Mouse (Mus musculus) heart, embryonic 16.5 days (tissue): ENCODE results near the gene 1700025B11Rik. TPM values are rescaled to one million over a fixed set of nuclear protein-coding genes. Genes with fewer than 3 reads are reported as not detected.
A peak's percentile ranks its signal among the peaks of the same experiment; 100 is the strongest.
"Not testable (repeated sequence)": the region's sequence is repeated elsewhere in the genome, so short reads cannot be mapped to it uniquely, and the experiment has no call there.

Experiments used
- ATAC-seq: fragments of 200-750 bp; cut with Nextera tagmentation; replicated peaks from 2 replicates; pipeline ENCODE4 v1.8.0; 2017; ENCODE audit warnings: moderate number of reproducible peaks; ENCODE audit not compliant: insufficient read depth, low FRiP score; ENCODE audit errors: extremely low read depth
- H3K27ac ChIP-seq: fragments of 300-500 bp; sonication (generic); 2 replicates; pipeline ENCODE4 v1.5.1; 2014; ENCODE audit warnings: mild to moderate bottlenecking, low read length, control low read depth, moderate library complexity
- H3K27me3 ChIP-seq: fragments of 300-500 bp; sonication (generic); 2 replicates; pipeline ENCODE4 v1.6.1; 2014; ENCODE audit warnings: low read length, mixed read lengths; ENCODE audit not compliant: control insufficient read depth, insufficient read depth
- H3K36me3 ChIP-seq: fragments of 300-500 bp; sonication (generic); 2 replicates; pipeline ENCODE4 v1.6.1; 2014; ENCODE audit not compliant: control insufficient read depth, insufficient read depth
- H3K4me1 ChIP-seq: fragments of 300-500 bp; sonication (generic); 2 replicates; pipeline ENCODE4 v1.6.1; 2014; ENCODE audit warnings: low read length, mixed read lengths; ENCODE audit not compliant: control insufficient read depth, insufficient read depth
- H3K4me2 ChIP-seq: fragments of 300-500 bp; sonication (generic); 2 replicates; pipeline ENCODE4 v1.6.1; 2014; ENCODE audit warnings: low read depth, mild to moderate bottlenecking, control low read depth, low read length
- H3K4me3 ChIP-seq: fragments of 300-500 bp; sonication (generic); 2 replicates; pipeline ENCODE4 v1.5.1; 2014; ENCODE audit warnings: mild to moderate bottlenecking, control low read depth, low read length
- H3K9ac ChIP-seq: fragments of 300-500 bp; sonication (generic); 2 replicates; pipeline ENCODE4 v1.6.1; 2014; ENCODE audit warnings: low read length, control low read depth
- H3K9me3 ChIP-seq: fragments of 300-500 bp; sonication (generic); replicated peaks from 2 replicates; pipeline ENCODE4 v1.6.1; 2016; ENCODE audit warnings: low read length; ENCODE audit not compliant: control insufficient read depth
- WGBS: fragments of 180-500 bp; shearing (Covaris S2); extraction: QIAGEN DNeasy Blood & Tissue Kit; methylation state at CpG from one replicate; pipeline ENCODE4 v1.1.7; 2014; 5-methylcytosine and 5-hydroxymethylcytosine counted together
- polyA plus RNA-seq: library from polyadenylated mRNA; unstranded; fragments of >200 nt; fragmentation: Nextera tagmentation; extraction: Ambion mirVana; gene quantifications from 2 replicates; pipeline ENCODE4 v1.2.1, GENCODE M21; 2015

Gene 1700025B11Rik
- polyA plus RNA-seq, 1 experiment from 2014 or later: not detected

DNA sequence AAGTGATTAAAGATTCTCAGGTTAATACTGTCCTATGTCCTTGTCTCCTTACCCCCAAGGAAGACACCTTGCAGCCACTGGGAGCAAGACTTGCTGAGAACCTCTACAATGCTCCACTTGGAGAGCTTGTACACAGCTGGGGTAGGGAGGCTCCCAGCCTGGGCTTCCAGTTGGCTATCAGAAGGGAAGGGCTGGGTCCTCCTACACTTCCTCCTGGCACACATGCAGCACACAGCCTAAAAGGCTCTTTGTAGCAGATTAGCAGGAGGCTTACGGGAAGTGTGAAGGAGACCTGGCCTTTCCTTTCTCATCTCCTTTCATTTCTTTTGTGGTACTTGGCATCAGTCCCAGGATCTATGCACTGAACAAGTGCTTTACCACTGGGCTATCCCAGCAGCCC lies 20.0 kb upstream of the 1700025B11Rik start:
- Histone ChIP-seq H3K27me3 (no peaks in the 10 kb centered on the region), H3K4me2 (no peak overlapping the region), H3K9me3 (0 out of 2 replicates have a peak, but pooled peaks cover 5% of the 10 kb centered on the region), H3K4me1 (peaks cover 5% of the 10 kb centered on the region; the same call in 1 of the 2 replicates), H3K4me3 (no peak overlapping the region), H3K27ac (peak overlapping the region; percentile 45), H3K9ac (no peak overlapping the region), H3K36me3 (no peaks in the 10 kb centered on the region)
- peak; percentile 92 for ATAC-seq
- WGBS: 25% methylated on average over 1 of the region's 1 CpGs

DNA sequence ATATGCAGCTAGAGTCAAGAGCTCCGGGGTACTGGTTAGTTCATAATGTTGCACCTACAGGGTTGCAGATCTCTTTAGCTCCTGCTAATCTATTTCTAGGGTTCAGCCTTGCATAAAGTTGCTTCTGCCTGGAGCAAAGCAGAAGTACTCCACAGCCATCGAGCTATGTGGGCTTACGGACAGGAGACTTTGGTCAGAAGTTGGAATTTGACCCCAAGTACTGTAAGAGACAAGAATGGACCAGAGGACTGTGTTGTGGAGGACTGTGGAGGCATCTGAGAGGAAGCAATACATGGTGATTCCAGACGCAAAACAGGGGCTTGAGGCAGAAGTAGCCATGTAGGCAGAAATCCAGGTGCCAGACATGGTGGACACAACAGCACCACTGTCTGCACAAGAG lies 17.6 kb upstream of the 1700025B11Rik start:
- H3K4me1 ChIP-seq: peaks cover 5% of the 10 kb centered on the region; the same call in 1 of the 2 replicates
- H3K9ac ChIP-seq: no peak overlapping the region
- H3K36me3 ChIP-seq: no peaks in the 10 kb centered on the region
- no peak overlapping the region for H3K4me3 ChIP-seq
- ATAC-seq: no peak
- H3K4me2 ChIP-seq: no peak overlapping the region
- WGBS: 77% methylated on average over 4 of the region's 4 CpGs
- no peak overlapping the region for H3K27ac ChIP-seq
- 0 out of 2 replicates have a peak, but pooled peaks cover 5% of the 10 kb centered on the region for H3K9me3 ChIP-seq
- no peaks in the 10 kb centered on the region for H3K27me3 ChIP-seq

DNA sequence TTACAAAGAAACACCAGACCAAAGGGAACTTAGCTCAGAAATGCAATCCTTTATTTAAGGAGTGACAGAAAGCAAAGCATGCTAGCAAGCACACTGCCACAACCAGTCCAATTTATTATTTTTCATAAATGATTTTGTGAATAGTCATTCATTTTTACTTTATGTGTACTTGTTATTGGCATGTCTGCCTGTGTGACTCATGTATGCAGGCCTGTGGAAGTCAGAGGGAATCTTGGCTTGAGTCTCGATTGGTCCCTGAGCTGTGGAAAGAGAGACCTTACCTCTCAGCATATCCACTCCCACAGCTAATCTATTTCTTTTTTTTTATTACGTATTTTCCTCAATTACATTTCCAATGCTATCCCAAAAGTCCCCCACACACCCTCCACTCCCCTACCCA lies 17.1 kb upstream of the 1700025B11Rik start:
- Histone ChIP-seq H3K4me1 (peaks cover 5% of the 10 kb centered on the region; the same call in 1 of the 2 replicates), H3K27me3 (no peaks in the 10 kb centered on the region), H3K9ac (no peak overlapping the region), H3K36me3 (no peaks in the 10 kb centered on the region), H3K9me3 (0 out of 2 replicates have a peak, but pooled peaks cover 5% of the 10 kb centered on the region), H3K4me3 (no peak overlapping the region), H3K27ac (no peak overlapping the region), H3K4me2 (no peak overlapping the region)
- WGBS: 87% methylated on average over 2 of the region's 2 CpGs
- no peak for ATAC-seq

GRCm38 (mm10) chr15:77563219-77563618 lies 1.5 kb upstream of the 1700025B11Rik start:
- H3K4me2 ChIP-seq: no peak overlapping the region
- no peak for ATAC-seq
- no peak overlapping the region for H3K9ac ChIP-seq
- no peaks in the 10 kb centered on the region for H3K4me1 ChIP-seq
- H3K27ac ChIP-seq: no peak overlapping the region
- no peak overlapping the region for H3K4me3 ChIP-seq
- H3K36me3 ChIP-seq: no peaks in the 10 kb centered on the region
- no peaks in the 10 kb centered on the region for H3K27me3 ChIP-seq
- H3K9me3 ChIP-seq: no peaks in the 10 kb centered on the region

DNA sequence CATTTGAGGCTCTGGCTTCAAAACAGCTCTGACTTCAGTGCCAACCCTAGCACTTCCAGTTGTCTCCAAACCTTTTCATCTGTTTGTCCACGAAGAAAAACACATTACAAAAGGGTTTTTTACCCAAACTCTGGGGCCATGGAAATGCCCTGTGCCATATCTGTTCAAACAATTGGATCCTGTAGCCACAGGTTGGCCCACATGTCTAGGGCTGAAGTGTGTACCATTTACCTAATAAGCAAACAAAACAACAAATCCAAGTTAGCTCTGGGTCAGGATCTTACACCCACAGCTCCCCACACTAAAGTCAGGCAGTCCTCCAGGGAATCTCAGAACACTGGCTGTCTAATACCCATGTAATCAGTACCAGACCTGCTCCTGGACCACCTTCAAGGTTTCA lies 22.5 kb downstream of the 1700025B11Rik start:
- H3K9me3 ChIP-seq, H3K4me3 ChIP-seq, H3K9ac ChIP-seq, H3K27ac ChIP-seq, H3K27me3 ChIP-seq, H3K4me1 ChIP-seq, H3K36me3 ChIP-seq, ATAC-seq, H3K4me2 ChIP-seq: not testable (repeated sequence)
- WGBS: 20% methylated on average over 1 of the region's 1 CpGs

GRCm38 (mm10) chr15:77533216-77533615 lies 28.5 kb downstream of the 1700025B11Rik start, which contains the start of gene Apol7c:
Gene Apol7c, minus strand, starts transcription at chr15:77533316.
- H3K9me3 ChIP-seq: no peaks in the 10 kb centered on the region
- no peak for ATAC-seq
- H3K27me3 ChIP-seq: no peaks in the 10 kb centered on the region
- H3K4me3 ChIP-seq: no peak within 1 kb of the TSS
- no peak within 1 kb of the TSS for H3K4me2 ChIP-seq
- H3K4me1 ChIP-seq: no peaks in the 10 kb centered on the region
- no peak within 1 kb of the TSS for H3K9ac ChIP-seq
- no peaks in the 10 kb centered on the region for H3K36me3 ChIP-seq
- no peak within 1 kb of the TSS for H3K27ac ChIP-seq

DNA sequence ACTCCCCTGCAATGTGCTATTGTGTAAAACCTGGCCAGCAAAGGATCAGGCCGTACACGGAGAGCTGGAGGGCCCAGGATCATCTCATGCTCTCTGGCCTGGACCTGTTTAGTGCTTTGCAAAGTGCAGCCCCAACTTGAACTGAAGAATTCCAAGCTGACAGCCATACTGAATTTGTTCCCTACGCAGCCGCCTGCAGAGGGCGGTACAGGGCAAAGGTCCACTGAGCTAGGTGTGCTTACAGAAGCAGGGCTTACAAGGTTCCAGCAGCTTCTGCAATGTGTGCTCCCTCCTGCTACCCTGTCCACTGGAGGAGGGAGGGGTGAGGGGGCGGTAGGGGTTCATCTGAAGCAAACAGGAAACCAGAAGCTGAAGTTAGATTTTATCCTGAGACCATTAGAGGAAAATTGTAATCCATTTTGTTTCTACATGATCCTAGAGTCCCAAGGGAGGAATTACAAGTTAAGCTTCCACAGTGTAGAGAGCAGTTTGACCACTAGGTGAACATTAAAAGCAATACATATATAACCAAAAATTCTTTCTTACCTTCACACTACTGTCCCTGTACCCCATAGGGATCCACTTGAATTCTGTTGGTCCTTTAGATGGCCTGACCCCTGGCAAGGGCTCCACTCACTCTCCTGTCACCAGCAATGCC lies 38.4 kb downstream of the 1700025B11Rik start:
- not testable (repeated sequence) for H3K4me3 ChIP-seq, H3K9me3 ChIP-seq, H3K36me3 ChIP-seq, H3K4me2 ChIP-seq, H3K27me3 ChIP-seq, H3K9ac ChIP-seq, H3K4me1 ChIP-seq, ATAC-seq, H3K27ac ChIP-seq
- WGBS: 19% methylated on average over 6 of the region's 6 CpGs

DNA sequence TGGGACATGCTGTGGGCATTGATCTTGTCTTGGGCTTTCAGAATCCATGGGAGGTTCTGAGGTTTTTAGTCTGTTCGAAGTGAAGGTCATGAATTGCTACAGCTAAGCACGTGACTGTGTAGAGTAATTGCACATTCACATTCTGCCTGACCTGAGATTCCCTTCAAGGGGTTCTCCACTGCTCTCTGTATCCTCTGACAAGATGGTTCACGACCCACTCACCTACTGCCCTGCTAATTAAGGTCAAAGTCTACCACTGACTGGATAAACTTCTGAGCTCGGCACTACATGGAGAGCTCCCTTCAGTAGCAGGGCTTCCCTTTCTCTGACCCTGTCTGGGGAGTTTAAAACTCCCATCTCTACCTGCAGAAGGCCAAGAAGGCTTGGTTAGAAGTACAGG lies 41.1 kb downstream of the 1700025B11Rik start:
- not testable (repeated sequence) for ATAC-seq, H3K4me1 ChIP-seq, H3K36me3 ChIP-seq, H3K4me2 ChIP-seq, H3K27ac ChIP-seq, H3K9me3 ChIP-seq, H3K27me3 ChIP-seq, H3K4me3 ChIP-seq, H3K9ac ChIP-seq
- WGBS: 60% methylated on average over 4 of the region's 4 CpGs
